Mouse (Mus musculus): ENCODE measurements around the gene Dnah11.

The Dnah11 gene

DNA sequence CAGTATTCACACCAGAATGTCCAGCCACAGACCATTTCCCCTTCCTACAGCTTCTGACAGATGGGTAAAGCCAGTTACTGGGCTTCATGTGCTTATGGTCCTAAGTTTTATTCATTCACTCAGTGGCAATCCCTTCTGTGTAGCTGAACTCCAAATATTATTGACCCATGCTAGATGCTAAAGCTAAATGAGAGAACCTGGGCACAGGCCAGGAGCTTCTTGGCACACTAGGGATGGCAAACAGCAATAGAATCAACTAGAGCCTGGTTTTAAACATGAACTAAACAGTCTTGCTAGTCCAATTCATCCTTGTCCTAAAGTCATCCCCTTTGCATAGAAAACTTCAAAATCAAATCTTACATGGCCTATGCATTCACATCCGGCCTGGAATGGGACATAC is 113.6 kb downstream of the Dnah11 start:
- no peak for DNase-seq (ENCODE audit: low spot score)

DNA sequence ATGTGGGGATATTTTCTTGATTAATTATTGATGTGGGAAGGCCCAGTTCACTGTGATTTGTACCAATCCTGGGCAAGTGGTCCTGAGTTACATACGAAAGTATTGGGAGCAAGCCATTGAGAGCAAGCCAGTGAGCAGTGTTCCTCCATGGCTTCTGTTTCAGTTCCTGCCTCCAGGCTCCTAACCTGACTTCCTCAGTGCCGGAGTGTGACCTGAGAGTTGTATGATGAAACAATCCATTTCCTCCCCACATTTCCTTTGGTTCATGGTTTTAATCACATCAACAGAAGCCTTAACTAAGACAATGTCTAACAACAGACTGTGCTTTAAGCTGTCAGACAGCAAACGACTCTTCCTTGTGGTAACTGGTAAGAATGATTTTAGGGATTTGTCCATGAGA is 114.0 kb downstream of the Dnah11 start:
- no peak for DNase-seq (ENCODE audit: low spot score)

DNA sequence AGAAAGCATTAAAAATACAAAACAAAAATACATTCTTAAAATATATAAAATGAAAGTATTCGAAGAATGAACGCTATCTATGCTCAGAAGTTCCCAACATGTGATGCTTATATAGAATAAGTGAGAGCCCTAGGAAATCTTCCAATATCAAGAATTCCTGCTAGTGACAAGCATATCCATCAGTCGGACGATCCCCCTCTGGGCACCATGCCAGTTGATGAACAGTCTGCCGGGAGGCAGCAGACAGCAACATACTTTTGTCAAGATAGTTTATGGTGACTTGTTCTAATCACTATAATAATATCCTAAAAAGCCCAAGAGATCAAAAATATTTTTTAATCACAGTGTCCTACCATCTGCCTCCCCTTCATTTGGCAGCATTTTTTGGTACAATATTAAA is 114.7 kb downstream of the Dnah11 start:
- DNase-seq (ENCODE audit: low spot score) = no peak

DNA sequence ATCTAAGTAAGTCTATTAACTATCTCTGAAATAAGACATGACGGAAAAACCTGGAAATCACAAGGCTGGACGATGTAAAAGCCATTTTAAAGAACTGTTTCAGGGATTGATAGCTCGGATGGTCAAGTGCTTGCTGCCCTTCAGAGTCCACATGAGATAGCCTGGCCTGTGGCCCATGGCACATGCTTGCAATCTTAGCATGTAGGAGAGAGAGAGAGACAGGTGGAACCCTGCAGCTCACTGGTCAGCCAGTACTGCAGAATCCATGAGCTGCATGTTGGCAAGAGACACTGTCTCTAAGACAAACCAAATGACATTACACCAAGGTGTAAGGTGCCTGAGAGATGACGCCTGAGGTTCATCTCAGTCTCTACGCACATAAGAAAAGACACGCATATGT is 118.4 kb downstream of the Dnah11 start:
- no peak for DNase-seq (ENCODE audit: low spot score)

DNA sequence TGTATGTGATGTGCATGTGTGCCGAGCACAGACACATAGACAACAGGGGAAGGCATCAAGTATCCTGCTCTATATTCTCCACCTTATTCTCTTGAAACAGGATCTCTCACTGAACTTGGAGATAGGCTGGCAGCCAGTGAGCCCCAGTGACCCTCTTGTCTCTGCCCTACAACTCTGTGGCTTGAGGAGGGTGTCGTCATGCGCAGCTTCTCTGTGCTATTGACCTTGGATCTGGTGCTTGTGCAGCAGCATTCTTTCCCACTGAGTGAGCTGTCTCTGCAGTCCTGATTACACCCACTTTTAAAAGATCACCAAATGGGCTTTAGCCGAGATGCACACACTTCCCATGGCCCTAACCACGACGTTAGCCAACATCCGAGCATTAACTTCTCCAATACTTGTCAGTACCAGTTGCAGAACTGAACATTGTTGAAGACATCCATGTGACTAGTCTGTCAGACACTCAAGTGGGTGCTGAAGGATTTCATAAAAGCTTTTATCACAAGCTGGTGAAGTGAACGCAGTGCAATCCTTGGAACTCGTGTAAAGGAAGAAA is 120.3 kb downstream of the Dnah11 start:
- no peak for DNase-seq (ENCODE audit: low spot score)

DNA sequence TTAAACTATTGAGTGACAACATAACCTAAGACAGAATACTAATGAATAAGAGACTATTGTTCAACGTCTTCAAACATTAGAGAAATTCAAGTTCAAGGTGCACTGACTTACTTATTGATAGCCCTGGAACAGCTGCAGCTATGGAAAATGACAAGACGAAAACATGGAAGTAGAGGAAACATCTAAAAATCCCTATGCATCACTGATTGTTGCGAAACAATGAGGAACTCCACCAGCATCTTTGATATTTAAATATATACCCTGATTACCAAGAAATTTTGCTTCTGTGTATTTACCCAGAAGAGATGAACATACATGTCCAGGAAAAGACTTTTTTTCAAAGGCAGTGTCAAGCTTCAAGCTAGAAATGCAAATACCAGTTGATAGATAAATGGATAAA is 122.0 kb downstream of the Dnah11 start:
- DNase-seq (ENCODE audit: low spot score) = no peak

DNA sequence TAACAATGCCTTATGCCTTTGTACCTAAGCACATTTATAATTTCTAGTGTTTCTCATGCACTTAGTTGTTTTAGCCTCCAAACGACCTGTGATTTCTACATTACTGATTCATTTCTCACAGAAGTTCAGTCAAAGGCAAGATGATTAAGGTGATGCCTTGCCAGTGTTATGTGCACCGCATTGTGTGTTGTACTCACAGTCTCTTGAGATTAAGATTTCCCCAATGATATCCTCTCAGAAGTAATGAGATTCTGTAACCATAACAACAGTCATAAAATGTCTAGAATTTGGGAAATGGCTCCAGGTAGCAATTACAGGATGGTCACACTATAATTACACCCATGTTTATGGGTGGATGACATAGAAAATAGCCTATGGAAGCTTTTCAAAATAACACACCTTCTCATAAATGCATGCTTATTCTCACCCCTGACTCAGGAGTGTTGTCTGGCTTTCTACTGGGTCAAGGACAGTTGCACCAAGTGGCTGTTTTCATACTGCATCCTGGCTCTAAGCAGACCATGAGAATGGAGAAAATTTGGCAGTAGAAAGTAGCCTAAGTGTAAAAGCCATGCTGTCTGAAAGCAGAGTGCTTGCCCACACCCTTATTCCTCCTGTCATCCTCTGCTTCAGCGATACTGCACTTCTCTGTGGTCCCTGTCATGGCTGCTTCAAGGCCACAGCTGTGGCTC is 126.5 kb downstream of the Dnah11 start:
- DNase-seq (ENCODE audit: low spot score) = no peak

DNA sequence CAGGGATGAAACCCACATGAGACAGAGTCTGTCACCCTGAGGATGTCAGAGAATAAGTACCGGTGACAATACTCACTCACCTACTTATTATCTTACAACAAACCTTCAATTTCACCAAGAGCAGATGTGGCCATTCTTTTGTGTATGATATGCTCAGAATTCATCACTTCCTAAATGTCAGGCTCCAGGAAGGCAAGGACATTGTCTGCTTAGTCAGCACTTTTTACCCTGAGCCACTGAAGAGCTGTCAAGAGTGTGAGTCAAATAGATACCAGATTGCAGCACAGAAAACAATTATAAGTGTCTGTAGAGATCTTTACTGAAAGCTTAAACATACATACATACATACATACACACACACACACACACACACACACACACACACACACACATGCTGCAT is 127.2 kb downstream of the Dnah11 start:
- no peak for DNase-seq (ENCODE audit: low spot score)

DNA sequence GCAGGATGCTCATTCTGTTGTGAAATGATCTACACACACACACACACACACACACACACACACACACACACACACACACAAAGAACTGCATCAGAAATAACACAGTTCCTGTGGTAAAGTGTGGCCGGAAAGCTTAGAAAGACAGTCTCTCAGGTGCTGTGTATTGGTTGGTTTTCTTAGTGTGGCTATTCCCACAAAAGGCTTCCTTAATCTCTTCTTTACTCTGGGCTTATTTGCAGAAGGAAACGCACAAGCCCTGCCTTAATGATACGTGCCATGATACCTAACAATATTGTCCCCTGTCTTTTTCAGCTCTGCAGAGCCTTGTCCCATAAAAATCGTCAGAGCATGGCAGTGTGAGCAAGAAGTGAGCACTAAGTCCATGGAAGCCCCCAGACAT is 130.1 kb downstream of the Dnah11 start:
- no peak for DNase-seq (ENCODE audit: low spot score)

DNA sequence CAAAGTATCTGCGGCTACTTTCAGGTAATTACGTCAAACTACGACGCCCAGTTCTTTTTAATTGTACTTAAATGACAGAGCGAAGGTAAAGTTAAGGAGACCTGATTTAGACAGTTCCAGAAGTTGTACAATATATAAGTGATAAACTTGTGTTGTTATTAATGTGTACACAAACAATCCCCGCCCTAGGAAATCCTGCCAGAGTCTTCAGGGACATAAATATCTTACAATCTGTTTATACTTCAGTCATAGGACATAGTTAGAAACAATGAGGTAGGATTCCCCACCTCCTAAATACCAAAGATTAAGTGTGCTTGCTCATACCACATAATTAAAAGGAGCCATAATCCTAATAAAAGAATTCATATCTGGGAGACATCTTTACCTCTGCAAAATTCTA is 136.5 kb downstream of the Dnah11 start:
- no peak for DNase-seq (ENCODE audit: low spot score)

DNA sequence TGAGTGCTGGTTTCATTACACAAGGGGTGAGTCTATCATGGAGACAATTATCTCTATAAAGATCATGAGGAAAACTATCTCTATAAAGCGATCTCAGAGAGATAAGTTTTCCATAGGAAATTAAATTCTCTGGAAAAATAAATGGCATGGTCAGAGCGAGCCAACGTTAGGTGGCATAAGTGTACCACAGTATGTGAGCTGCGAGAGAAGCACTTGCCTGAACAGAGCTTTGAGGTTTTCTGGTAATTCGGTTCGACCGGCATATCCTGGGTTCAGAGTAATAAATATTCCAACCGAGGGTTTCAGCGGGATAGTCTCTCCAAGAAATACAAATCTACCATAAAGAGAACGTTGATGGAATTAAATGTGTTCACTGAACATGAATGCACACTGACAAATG is 142.0 kb downstream of the Dnah11 start:
- no peak for DNase-seq (ENCODE audit: low spot score)

DNA sequence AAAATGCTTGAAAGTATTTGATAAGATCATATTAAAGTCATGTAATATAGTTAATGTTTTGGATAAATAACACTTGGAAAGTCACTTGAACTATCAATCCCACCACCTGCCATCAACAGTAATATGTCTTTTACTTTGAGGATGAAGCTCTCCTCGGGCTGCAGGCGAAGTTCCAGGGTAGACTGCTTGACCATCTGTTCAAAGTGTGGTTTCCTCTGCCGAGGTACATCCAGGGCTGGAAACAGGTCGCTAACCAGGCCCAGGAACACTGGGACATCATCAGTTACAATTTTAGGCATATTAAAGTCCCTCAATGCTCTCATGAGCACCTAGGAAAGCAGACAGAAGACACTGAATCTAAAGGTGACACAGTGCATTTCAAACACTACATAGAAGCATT is 153.5 kb downstream of the Dnah11 start:
- no peak for DNase-seq (ENCODE audit: low spot score)

DNA sequence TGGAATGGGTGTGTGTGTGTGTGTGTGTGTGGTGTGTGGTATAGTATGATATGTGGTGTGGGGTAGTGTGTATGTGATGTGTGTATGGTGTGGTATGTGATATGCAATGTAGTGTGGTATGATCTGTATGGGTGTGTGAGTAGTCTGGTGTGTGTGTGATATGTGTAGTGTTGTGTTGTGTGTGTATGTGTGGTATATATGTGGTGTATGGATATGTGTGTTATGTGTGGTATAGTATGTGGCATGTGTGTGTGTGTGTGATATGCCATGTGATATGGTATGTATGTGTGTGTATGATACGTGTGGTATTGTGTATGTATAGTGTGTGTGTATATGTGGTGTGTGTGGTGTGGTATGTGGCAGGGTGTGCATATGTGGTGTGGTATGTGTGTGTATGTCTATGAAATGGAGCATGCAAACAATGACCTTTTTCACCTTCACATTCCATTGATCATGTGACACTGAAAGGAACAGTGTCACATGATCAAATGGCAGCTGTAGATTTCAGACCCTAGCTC is 155.7 kb downstream of the Dnah11 start:
- no peak for DNase-seq (ENCODE audit: low spot score)

DNA sequence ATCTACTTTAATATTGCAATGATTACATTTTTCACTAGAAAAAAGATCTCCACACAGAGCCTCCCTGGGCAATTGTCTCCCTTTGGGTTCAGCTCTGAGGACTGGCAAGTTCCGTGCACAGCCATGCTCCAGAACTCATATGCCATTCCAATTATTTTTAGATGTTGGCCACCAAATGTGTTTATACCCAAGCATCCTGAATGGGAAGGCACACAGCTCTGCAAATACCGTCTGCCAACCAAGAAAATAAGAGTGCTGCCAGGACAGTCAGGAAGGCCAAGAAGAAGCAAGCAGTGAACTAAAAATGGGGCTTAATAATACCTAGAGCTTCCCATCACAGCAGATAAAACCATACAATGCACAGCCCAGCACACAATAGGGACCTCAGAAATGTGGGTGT is 156.6 kb downstream of the Dnah11 start:
- DNase-seq (ENCODE audit: low spot score) = no peak

DNA sequence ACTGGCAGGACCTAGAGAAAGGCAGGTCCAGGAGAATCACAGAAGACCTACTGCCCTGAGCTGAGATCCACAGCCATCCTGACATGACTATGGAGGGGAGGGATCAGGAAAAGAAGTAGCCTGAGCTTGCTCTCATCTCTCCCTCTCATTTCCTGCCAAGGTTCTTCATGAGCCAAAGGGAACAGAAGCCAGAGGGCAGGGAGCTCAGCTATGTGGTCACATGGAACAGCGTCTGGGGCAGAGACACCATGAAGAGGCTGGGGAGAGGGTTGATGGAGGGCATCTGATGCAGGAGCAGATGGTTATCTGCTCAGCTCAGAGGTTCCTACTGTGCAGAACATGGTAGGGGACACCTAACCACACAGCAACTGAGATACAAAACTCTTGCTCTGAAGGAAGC is 163.9 kb downstream of the Dnah11 start:
- no peak for DNase-seq (ENCODE audit: low spot score)

DNA sequence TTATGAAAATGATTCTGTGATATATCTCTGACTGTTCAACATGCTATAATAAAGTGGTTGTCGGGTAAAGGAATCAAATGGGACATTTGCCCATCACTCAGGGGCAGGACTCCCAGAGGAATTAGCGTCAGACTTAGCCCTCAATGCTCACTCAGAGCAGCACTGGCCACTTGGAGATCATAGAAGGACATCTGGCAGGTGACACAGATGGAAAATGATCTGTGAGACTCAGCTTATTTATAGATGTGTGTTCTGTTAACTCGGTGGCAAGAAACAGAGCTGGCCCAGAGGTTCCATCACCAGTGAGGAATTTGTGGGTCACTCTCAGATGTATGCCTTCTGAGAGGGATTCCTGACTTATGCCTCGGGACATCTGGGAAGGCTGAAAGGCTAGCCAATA is 173.1 kb downstream of the Dnah11 start:
- no peak for DNase-seq (ENCODE audit: low spot score)

DNA sequence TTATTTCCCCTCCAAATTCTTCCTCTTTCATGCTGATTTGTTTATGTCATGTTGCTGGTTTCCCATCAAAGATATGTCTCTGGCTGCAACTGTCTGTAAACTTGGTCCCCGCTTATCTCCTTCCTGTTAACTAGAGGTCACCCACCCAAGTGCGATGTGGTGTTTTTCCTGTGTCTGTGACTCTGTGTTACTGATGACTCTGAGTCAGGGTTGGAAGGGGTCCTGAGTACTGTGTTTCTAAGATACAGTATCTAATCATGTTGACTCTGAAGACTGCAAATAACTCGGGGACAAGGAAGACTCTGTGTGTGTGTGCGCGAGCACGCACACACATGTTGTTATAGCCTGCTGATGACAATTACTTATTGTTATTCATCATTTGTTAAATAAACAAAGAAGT is 179.9 kb downstream of the Dnah11 start:
- DNase-seq (ENCODE audit: low spot score) = no peak

DNA sequence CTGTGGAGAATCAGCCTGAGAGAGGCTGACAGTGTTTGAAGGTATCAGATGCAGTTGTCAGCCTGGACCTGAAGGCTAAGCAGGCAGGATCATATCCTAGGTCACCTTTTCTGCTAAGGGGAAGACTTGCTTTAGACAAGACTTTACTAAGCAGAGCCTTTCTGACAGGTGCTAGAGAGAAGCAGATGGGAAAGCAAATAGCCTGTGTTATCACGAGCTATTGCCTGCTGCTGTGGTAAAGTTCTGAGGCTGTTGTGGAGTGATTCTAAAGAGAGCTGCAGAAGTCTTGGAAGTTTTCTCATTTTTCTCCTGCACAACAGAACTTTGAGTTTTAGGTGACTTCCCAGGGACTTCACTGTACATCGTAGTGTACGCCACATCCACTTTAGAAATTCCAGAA is 185.0 kb downstream of the Dnah11 start:
- DNase-seq (ENCODE audit: low spot score) = no peak

DNA sequence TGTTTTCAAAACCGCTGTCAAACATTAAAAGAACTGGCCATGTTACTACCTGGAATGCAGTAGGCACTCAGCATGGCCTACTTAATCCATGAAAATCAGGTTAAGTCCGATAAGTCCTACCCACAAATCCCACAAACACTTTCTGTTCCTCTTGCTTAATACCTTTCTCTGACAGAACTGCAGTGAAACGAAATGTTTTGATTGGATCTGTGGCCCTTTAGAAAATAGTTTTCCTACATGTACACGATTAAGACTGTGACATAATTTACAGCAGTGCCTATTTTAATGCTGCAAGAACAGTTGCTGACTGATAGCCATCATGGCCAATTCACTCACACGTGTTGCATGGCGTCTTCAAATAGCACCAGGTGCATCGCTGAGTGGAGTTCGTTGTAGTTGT is 186.9 kb downstream of the Dnah11 start:
- no peak for DNase-seq (ENCODE audit: low spot score)

DNA sequence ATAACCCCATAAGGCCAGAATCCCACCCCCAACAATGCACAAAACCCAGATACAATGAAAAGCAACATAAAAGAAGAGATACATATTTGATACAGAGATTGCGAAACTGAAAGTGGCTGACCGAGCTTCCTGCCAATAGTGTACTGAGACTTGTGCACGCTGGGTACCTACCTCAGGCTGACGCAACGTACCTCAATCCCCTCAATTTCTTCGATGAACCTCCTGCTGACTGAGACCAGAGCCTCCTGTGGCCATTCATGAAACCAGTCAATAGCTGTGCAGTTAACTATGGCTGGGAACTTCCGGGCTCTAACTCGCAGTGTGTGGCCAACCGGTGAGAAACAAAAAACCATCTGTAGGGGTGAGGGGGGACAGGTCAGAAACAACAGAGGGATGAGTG is 203.9 kb downstream of the Dnah11 start:
- DNase-seq (ENCODE audit: low spot score) = no peak

DNA sequence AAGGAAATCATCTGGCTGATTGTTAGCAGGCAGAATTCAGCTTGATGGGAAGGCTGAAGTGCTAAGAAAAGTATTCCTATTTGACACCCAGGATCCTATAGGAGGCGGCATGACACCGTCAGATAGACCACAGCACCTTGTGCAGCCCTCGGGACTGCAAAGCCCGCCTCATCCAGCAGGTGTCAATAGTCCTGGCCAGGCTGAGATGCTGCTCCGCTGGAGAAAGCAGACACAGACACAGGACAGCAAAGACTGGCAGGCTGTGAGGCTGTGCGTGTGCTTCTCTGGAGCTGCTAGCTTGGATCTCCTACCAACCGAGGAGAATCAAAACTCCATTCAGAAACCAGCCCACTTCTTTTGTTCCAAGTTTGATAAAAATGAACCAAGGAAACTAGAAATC is 205.3 kb downstream of the Dnah11 start:
- peak; percentile 75 for DNase-seq (ENCODE audit: low spot score)

DNA sequence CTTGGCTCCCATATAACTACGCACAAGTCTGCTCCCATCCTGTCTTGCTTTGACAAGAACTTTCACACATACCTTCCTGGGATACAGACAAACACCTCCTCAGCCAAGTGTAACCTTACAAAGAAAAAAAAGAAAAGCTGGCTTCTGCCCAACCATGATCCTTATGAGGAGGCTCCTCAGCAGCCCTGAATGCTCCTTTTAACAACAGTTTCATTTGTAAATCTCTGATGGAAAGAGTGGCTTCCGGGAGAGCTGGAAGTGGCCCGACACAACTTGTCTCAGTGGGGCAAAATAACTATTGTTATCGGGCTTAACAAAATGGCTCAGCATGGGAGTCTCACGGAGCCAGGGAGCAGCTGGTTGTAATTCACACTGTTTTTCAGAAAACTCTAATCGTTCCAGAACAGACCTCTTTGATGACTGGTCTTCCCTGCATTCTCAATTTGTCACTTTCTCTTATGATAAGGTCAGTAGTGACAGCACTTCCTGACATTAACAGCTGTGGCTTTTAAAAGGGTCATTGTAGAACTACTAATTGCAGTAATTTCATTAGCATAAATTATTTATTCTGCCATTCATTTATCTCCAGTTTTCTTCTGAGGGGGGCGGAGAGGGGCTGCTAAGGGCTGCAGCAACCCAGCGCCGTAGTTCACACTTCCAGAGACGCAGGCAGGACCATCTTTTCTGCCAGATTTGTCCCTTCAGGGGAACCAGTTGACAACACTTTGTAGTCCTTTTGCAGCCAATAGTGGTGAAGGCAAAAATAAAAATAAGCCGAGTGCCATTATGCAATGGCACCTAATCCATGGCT is 209.6 kb downstream of the Dnah11 start:
- no peak for DNase-seq (ENCODE audit: low spot score)

DNA sequence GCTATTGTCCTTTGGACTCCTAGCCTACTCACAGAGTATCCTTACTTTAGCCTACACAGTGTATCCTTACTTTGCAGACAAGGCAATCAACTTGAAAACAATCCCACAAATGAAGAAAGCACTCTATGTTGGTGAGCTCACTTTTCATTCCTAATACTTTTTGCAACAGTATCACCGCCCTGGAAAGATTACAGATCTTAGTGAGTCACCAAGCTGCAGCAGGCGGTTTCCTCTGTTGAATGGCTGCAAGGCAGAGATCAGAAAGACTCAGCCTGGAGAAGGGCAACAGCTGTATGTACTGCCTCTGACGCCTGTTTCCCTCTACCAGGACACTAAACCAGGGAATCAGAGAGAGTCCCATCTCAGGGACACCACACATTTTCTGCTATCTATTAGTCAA is 218.5 kb downstream of the Dnah11 start:
- DNase-seq (ENCODE audit: low spot score) = no peak

Data from ovary, postnatal 36 days (tissue).